Mouse (Mus musculus) olfactory bulb, adult 2 months (tissue): ENCODE results near the gene Rnasek.

Experiments used
- CTCF ChIP-seq: fragments of 200-500 bp; IDR thresholded peaks from 2 replicates; pipeline ENCODE4 v1.5.1; 2012; ENCODE audit warnings: low read depth, mild to moderate bottlenecking, low read length, moderate library complexity; ENCODE audit not compliant: insufficient read depth
- POLR2A ChIP-seq: fragments of 200-500 bp; IDR thresholded peaks from 2 replicates; pipeline ENCODE4 v1.6.1; 2012; ENCODE audit warnings: mild to moderate bottlenecking, low read depth, low read length, moderate library complexity; ENCODE audit not compliant: insufficient read depth

GRCm38 (mm10) chr11:70285686-70286085, 46.0 kb upstream of the Rnasek start:
- no peak for TF ChIP-seq CTCF
- TF ChIP-seq POLR2A = no peak
